Mouse (Mus musculus) heart, postnatal 10 days (tissue): ENCODE measurements around the gene Ppm1h. TPM values are rescaled to one million over a fixed set of nuclear protein-coding genes. Genes with fewer than 3 reads are reported as not detected.

Experiments
- DNase-seq, 2 experiments: peaks; one replicate each; pipeline ENCODE4 v3.0.0; 2021
- intact Hi-C: fragments of 180-260 bp; cut with DNase I; formaldehyde crosslinking; loops from one replicate; pipeline ENCODE4 v1.15.1; 2025
- total RNA-seq, 2 experiments: library from RNA; stranded (reverse); gene quantifications; 2 replicates each; pipeline ENCODE4 v1.2.3; 2021

Ppm1h gene
- total RNA-seq, 2 experiments from 2014 or later, result 10.1 to 10.2 TPM

GRCm38 (mm10) chr10:122696335-122696734, 17.8 kb downstream of the Ppm1h start:
- intact Hi-C loops, result no loop called here
- no peak for DNase-seq

GRCm38 (mm10) chr10:122698347-122698746, 19.8 kb downstream of the Ppm1h start:
- no peak for DNase-seq
- intact Hi-C loops, result no loop called here

GRCm38 (mm10) chr10:122704901-122705300, 26.3 kb downstream of the Ppm1h start:
- intact Hi-C loops, result no loop called here
- DNase-seq, result no peak

- DNase-seq, result no peak
- intact Hi-C loops, result no loop called here
These were observed 26.9 kb downstream of the Ppm1h start for GRCm38 (mm10) chr10:122705457-122705856.

- intact Hi-C loops, result no loop called here
These were observed 32.8 kb downstream of the Ppm1h start for GRCm38 (mm10) chr10:122711381-122711811.

GRCm38 (mm10) chr10:122712307-122712706, 33.7 kb downstream of the Ppm1h start:
- intact Hi-C loops, result no loop called here
- no peak for DNase-seq

More at GRCm38 (mm10) chr10:122711381-122711811, 32.8 kb downstream of the Ppm1h start:
- DNase-seq, result no peak

- intact Hi-C loops, result no loop called here
- DNase-seq, result no peak
These were observed 37.3 kb downstream of the Ppm1h start for GRCm38 (mm10) chr10:122715856-122716255.

GRCm38 (mm10) chr10:122716286-122716685, 37.7 kb downstream of the Ppm1h start:
- intact Hi-C loops, result no loop called here
- DNase-seq, result no peak

- intact Hi-C loops, result no loop called here
- no peak for DNase-seq
These were observed 38.3 kb downstream of the Ppm1h start for GRCm38 (mm10) chr10:122716739-122717474.

GRCm38 (mm10) chr10:122717754-122718415, 39.3 kb downstream of the Ppm1h start:
- intact Hi-C loops, result no loop called here
- DNase-seq, result no peak

GRCm38 (mm10) chr10:122718951-122719350, 40.4 kb downstream of the Ppm1h start:
- intact Hi-C loops, result no loop called here
- DNase-seq, result no peak

GRCm38 (mm10) chr10:122722111-122722510, 43.5 kb downstream of the Ppm1h start:
- intact Hi-C loops, result no loop called here

GRCm38 (mm10) chr10:122724692-122725091, 46.1 kb downstream of the Ppm1h start:
- intact Hi-C loops, result no loop called here
- no peak for DNase-seq

More at GRCm38 (mm10) chr10:122722111-122722510, 43.5 kb downstream of the Ppm1h start:
- no peak for DNase-seq

GRCm38 (mm10) chr10:122727228-122727627, 48.7 kb downstream of the Ppm1h start:
- intact Hi-C loops, result no loop called here
- DNase-seq, result no peak

- DNase-seq, result no peak
- intact Hi-C loops, result no loop called here
These were observed 49.6 kb downstream of the Ppm1h start for GRCm38 (mm10) chr10:122728172-122728571.

GRCm38 (mm10) chr10:122732146-122732545, 53.6 kb downstream of the Ppm1h start:
- intact Hi-C loops, result no loop called here
- no peak for DNase-seq

- no peak for DNase-seq
- intact Hi-C loops, result no loop called here
These were observed 56.0 kb downstream of the Ppm1h start for GRCm38 (mm10) chr10:122734521-122734920.

GRCm38 (mm10) chr10:122735284-122735784, 56.8 kb downstream of the Ppm1h start:
- no peak for DNase-seq
- intact Hi-C loops, result no loop called here

- intact Hi-C loops, result no loop called here
- no peak for DNase-seq
These were observed 58.3 kb downstream of the Ppm1h start for GRCm38 (mm10) chr10:122736835-122737234.

- intact Hi-C loops, result no loop called here
- DNase-seq, result no peak
These were observed 60.0 kb downstream of the Ppm1h start for GRCm38 (mm10) chr10:122738526-122738925.

- intact Hi-C loops, result no loop called here
- no peak for DNase-seq
These were observed 60.5 kb downstream of the Ppm1h start for GRCm38 (mm10) chr10:122739037-122739436.

GRCm38 (mm10) chr10:122740117-122740516, 61.6 kb downstream of the Ppm1h start:
- no peak for DNase-seq
- intact Hi-C loops, result no loop called here
